Mouse (Mus musculus) testis, adult 2 months (tissue): ENCODE results near the gene Slc8a3.

Experiments
- CTCF ChIP-seq: fragments of 200-500 bp; IDR thresholded peaks from 2 replicates; pipeline ENCODE4 v1.5.1; 2012; ENCODE audit warnings: low read depth, mild to moderate bottlenecking, inconsistent platforms, low read length, moderate library complexity; ENCODE audit not compliant: control insufficient read depth, insufficient read depth, insufficient replicate concordance
- POLR2A ChIP-seq: fragments of 200-500 bp; IDR thresholded peaks from 2 replicates; pipeline ENCODE4 v1.6.1; 2012; ENCODE audit warnings: low read depth, mild to moderate bottlenecking, inconsistent platforms, low read length, moderate library complexity; ENCODE audit not compliant: control insufficient read depth

- TF ChIP-seq CTCF (no peak), POLR2A (no peak)
Observed at GRCm38 (mm10) chr12:81317811-81318210, 15.2 kb downstream of the Slc8a3 start.
